Mouse (Mus musculus): ENCODE measurements around the gene Apba3.
A peak's percentile ranks its signal among the peaks of the same experiment; 100 is the strongest.

Gene Apba3

DNA sequence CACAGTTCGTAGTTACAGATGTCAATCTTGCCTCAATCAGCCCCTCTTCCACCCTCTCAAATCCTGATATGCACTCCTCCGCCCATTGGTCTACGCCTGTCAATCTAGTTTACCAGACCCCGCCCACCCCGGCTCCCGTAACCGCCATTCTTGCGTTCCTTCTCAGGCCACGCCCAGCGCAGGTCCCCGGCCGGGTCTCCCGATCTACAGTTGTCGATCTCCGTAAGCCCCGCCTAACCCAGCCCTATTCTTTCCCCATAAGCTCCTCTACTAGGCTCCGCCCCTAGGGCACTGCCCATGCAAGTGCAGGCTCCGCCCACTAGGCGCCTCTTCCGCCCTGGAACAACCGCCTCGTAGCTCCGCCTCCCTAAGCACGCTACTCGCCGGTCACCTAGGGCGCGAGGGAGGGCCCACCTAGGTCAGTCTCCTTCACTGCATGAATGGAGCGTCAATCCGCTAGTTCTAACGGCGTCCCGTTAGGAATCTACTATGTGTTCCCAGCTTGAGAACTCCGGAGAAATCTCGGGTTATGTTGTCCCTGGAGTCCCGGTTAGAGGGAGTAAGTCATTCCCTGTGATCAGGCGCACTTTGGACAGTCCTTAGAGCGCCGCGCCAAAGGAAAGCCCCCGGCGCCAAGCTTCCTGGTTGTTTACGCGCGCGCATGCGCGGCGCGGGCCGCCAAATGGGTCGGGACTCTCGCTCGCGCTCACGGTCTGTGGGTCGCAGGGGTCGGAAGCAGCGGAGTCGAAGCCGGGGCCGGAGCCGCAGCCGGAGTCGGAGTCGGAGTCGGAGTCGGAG lies 54.0 kb downstream of the Apba3 start, which contains the start of gene Cactin:
Gene Cactin (plus strand): TSS at position 554 of the 798 bp plus-strand sequence.
- Histone ChIP-seq H3K27me3 (ENCODE audit: insufficient read depth, low read length) (no peaks in the 10 kb centered on the region), H3K9me3 (ENCODE audit: low read length) (no peaks in the 10 kb centered on the region), H3K4me1 (replicated peaks; ENCODE audit: low read depth, low read length) (peaks cover 84% of the 10 kb centered on the region), H3K36me3 (ENCODE audit: insufficient read depth, low read length) (peaks cover 65% of the 10 kb centered on the region), H3K4me3 (replicated peaks; ENCODE audit: low read length) (peak within 1 kb of the TSS; percentile 100)
- TF ChIP-seq CTCF (conservative IDR thresholded peaks at IDR 0.05; ENCODE audit: low read length) (no peak), NANOG (IDR thresholded peaks at IDR 0.05; ENCODE audit: borderline replicate concordance, low read length) (no peak), POU5F1 (IDR thresholded peaks at IDR 0.05; ENCODE audit: borderline replicate concordance, low read length) (no peak)

DNA sequence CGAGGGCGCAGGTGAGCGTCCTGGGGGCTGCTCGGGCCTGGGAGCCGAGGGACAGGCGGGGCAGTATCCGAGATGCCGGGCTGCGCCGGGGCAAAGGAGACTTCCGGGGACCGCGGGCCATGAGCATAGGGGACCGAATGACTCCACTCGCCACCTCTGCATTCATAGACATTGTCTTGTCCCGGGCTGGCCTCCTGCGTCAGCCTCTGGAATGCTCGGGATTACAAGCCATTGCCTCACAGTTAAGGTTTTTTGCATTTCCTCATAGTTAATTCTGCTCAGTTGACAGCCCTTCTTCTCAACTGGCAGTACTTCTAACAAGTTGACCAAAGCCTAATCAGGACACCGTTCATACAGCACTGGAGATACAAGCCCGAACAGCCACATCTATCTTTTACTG lies 54.7 kb downstream of the Apba3 start:
- no peak for TF ChIP-seq CTCF (conservative IDR thresholded peaks at IDR 0.05; ENCODE audit: low read length)
- no peak for TF ChIP-seq NANOG (IDR thresholded peaks at IDR 0.05; ENCODE audit: borderline replicate concordance, low read length)
- TF ChIP-seq POU5F1 (IDR thresholded peaks at IDR 0.05; ENCODE audit: borderline replicate concordance, low read length) = no peak
- Histone ChIP-seq H3K36me3 (ENCODE audit: insufficient read depth, low read length) (peaks cover 66% of the 10 kb centered on the region), H3K9me3 (ENCODE audit: low read length) (no peaks in the 10 kb centered on the region), H3K27me3 (ENCODE audit: insufficient read depth, low read length) (no peaks in the 10 kb centered on the region), H3K4me1 (replicated peaks; ENCODE audit: low read depth, low read length) (peaks cover 84% of the 10 kb centered on the region), H3K4me3 (replicated peaks; ENCODE audit: low read length) (peak overlapping the region; percentile 100)

DNA sequence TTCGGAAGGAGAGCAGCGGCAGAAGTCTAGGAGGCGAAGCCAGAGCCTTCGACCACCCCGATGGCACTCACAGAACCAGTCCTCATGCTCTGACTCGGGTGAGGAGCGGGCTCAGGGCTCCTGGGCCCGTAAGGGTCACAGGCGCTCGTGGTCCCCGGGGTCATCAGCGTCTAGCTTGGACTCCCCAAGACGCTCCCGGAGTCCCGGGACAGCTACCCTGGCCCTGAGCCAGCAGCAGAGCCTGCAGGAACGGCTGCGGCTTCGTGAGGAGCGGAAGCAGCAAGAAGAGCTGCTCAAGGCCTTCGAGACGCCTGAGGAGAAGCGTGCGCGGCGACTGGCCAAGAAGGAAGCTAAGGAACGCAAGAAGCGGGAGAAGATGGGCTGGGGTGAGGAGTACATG lies 55.7 kb downstream of the Apba3 start:
- TF ChIP-seq NANOG (IDR thresholded peaks at IDR 0.05; ENCODE audit: borderline replicate concordance, low read length) (no peak), POU5F1 (IDR thresholded peaks at IDR 0.05; ENCODE audit: borderline replicate concordance, low read length) (no peak), CTCF (conservative IDR thresholded peaks at IDR 0.05; ENCODE audit: low read length) (no peak)
- Histone ChIP-seq H3K9me3 (ENCODE audit: low read length) (no peaks in the 10 kb centered on the region), H3K4me3 (replicated peaks; ENCODE audit: low read length) (peak overlapping the region; percentile 100), H3K4me1 (replicated peaks; ENCODE audit: low read depth, low read length) (peaks cover 84% of the 10 kb centered on the region), H3K36me3 (ENCODE audit: insufficient read depth, low read length) (peaks cover 75% of the 10 kb centered on the region), H3K27me3 (ENCODE audit: insufficient read depth, low read length) (no peaks in the 10 kb centered on the region)

Data from E14TG2a.4 (cell line).